Mouse (Mus musculus) stomach, embryonic 15.5 days (tissue): Measurements from ENCODE around the gene Tgfb1. TPM values are rescaled to one million over a fixed set of nuclear protein-coding genes. Genes with fewer than 3 reads are reported as not detected.

Experiments used
- ATAC-seq: fragments of 200-750 bp; cut with Nextera tagmentation; 2 replicates; pipeline ENCODE4 v1.8.0; 2017; ENCODE audit warnings: low read depth, moderate number of reproducible peaks, moderate TSS enrichment; ENCODE audit not compliant: insufficient read depth, low FRiP score
- H3K27ac ChIP-seq: fragments of 300-500 bp; sonication (generic); 2 replicates; pipeline ENCODE4 v1.5.1; 2015; ENCODE audit warnings: mild to moderate bottlenecking, inconsistent platforms
- H3K27me3 ChIP-seq: fragments of 300-500 bp; sonication (generic); replicated peaks from 2 replicates; pipeline ENCODE4 v1.6.1; 2015; ENCODE audit warnings: inconsistent platforms
- H3K36me3 ChIP-seq: fragments of 300-500 bp; sonication (generic); 2 replicates; pipeline ENCODE4 v1.6.1; 2015; ENCODE audit warnings: inconsistent platforms
- H3K4me1 ChIP-seq: fragments of 300-500 bp; sonication (generic); 2 replicates; pipeline ENCODE4 v1.6.1; 2015; ENCODE audit warnings: inconsistent platforms
- H3K4me2 ChIP-seq: fragments of 300-500 bp; sonication (generic); 2 replicates; pipeline ENCODE4 v1.6.1; 2015; ENCODE audit warnings: mild to moderate bottlenecking, inconsistent platforms
- H3K4me3 ChIP-seq: fragments of 300-500 bp; sonication (generic); replicated peaks from 2 replicates; pipeline ENCODE4 v1.5.1; 2015; ENCODE audit warnings: inconsistent platforms
- H3K9ac ChIP-seq: fragments of 300-500 bp; sonication (generic); 2 replicates; pipeline ENCODE4 v1.6.1; 2015; ENCODE audit warnings: inconsistent platforms
- H3K9me3 ChIP-seq: fragments of 300-500 bp; sonication (generic); 2 replicates; pipeline ENCODE4 v1.6.1; 2016; ENCODE audit warnings: inconsistent platforms
- WGBS: fragments of 180-500 bp; shearing (Covaris S2); methylation state at CpG from one replicate; pipeline ENCODE4 v1.1.7; 2015; 5-methylcytosine and 5-hydroxymethylcytosine counted together
- polyA plus RNA-seq: library from polyadenylated mRNA; unstranded; fragments of >200 nt; fragmentation: Nextera tagmentation; extraction: Ambion mirVana; gene quantifications from 2 replicates; pipeline ENCODE4 v1.2.1, GENCODE M21; 2015

Gene Tgfb1
- polyA plus RNA-seq, 1 experiment from 2014 or later: 4.1 TPM

GRCm38 (mm10) chr7:25689603-25690021, 2.8 kb downstream of the Tgfb1 start:
- H3K27ac ChIP-seq: peak overlapping the region; percentile 84; the same call in 1 of the 2 replicates
- H3K36me3 ChIP-seq: no peaks in the 10 kb centered on the region
- H3K27me3 ChIP-seq: peaks cover 6% of the 10 kb centered on the region; the same call in 1 of the 2 replicates
- H3K9me3 ChIP-seq: no peaks in the 10 kb centered on the region
- ATAC-seq: no peak
- H3K4me1 ChIP-seq: peaks cover 34% of the 10 kb centered on the region
- H3K9ac ChIP-seq: 0 out of 2 replicates have a peak overlapping the region, but pooled peaks have one; percentile 71
- peak overlapping the region; percentile 73 for H3K4me3 ChIP-seq
- H3K4me2 ChIP-seq: peak overlapping the region; percentile 97
- WGBS: 11% methylated on average over 12 of the region's 12 CpGs

GRCm38 (mm10) chr7:25690051-25690450, 3.2 kb downstream of the Tgfb1 start:
- Histone ChIP-seq H3K4me2 (peak overlapping the region; percentile 97), H3K4me1 (peaks cover 34% of the 10 kb centered on the region), H3K4me3 (peak overlapping the region; percentile 73), H3K9me3 (no peaks in the 10 kb centered on the region), H3K27ac (0 out of 2 replicates have a peak overlapping the region, but pooled peaks have one; percentile 84), H3K9ac (no peak overlapping the region), H3K36me3 (no peaks in the 10 kb centered on the region), H3K27me3 (peaks cover 6% of the 10 kb centered on the region; the same call in 1 of the 2 replicates)
- ATAC-seq: no peak
- WGBS: 42% methylated on average over 5 of the region's 5 CpGs

GRCm38 (mm10) chr7:25694104-25694503, 7.3 kb downstream of the Tgfb1 start:
- H3K36me3 ChIP-seq: no peaks in the 10 kb centered on the region
- no peak overlapping the region for H3K9ac ChIP-seq
- no peaks in the 10 kb centered on the region for H3K9me3 ChIP-seq
- H3K27me3 ChIP-seq: no peaks in the 10 kb centered on the region
- WGBS: 69% methylated on average over 8 of the region's 8 CpGs
- H3K4me1 ChIP-seq: peaks cover 12% of the 10 kb centered on the region; the same call in 1 of the 2 replicates
- ATAC-seq: no peak
- H3K27ac ChIP-seq: no peak overlapping the region
- no peak overlapping the region for H3K4me3 ChIP-seq
- H3K4me2 ChIP-seq: no peak overlapping the region

GRCm38 (mm10) chr7:25699851-25700250, 13.0 kb downstream of the Tgfb1 start:
- H3K27ac ChIP-seq: no peak overlapping the region
- H3K36me3 ChIP-seq: no peaks in the 10 kb centered on the region
- no peaks in the 10 kb centered on the region for H3K27me3 ChIP-seq
- no peak overlapping the region for H3K4me2 ChIP-seq
- 55% methylated on average over 13 of the region's 13 CpGs for WGBS
- ATAC-seq: no peak
- H3K9me3 ChIP-seq: no peaks in the 10 kb centered on the region
- H3K4me1 ChIP-seq: peaks cover 7% of the 10 kb centered on the region
- H3K4me3 ChIP-seq: no peak overlapping the region
- H3K9ac ChIP-seq: no peak overlapping the region

GRCm38 (mm10) chr7:25700732-25701131, 13.9 kb downstream of the Tgfb1 start:
- Histone ChIP-seq H3K4me2 (no peak overlapping the region), H3K27me3 (no peaks in the 10 kb centered on the region), H3K36me3 (no peaks in the 10 kb centered on the region), H3K9me3 (no peaks in the 10 kb centered on the region), H3K4me1 (peaks cover 16% of the 10 kb centered on the region), H3K27ac (no peak overlapping the region), H3K9ac (no peak overlapping the region), H3K4me3 (no peak overlapping the region)
- no peak for ATAC-seq
- 68% methylated on average over 12 of the region's 12 CpGs for WGBS

- Histone ChIP-seq H3K9ac (no peak overlapping the region), H3K4me3 (no peak overlapping the region), H3K9me3 (no peaks in the 10 kb centered on the region), H3K27ac (no peak overlapping the region), H3K36me3 (no peaks in the 10 kb centered on the region), H3K4me2 (no peak overlapping the region), H3K27me3 (no peaks in the 10 kb centered on the region), H3K4me1 (peaks cover 32% of the 10 kb centered on the region)
- 97% methylated on average over 2 of the region's 2 CpGs for WGBS
- no peak for ATAC-seq
Observed at GRCm38 (mm10) chr7:25702350-25702749, 15.5 kb downstream of the Tgfb1 start.

GRCm38 (mm10) chr7:25703793-25704494, 17.1 kb downstream of the Tgfb1 start:
- ATAC-seq: no peak; the same call in 1 of the 2 replicates
- H3K4me1 ChIP-seq: peaks cover 40% of the 10 kb centered on the region
- no peaks in the 10 kb centered on the region for H3K36me3 ChIP-seq
- no peak overlapping the region for H3K4me2 ChIP-seq
- WGBS: 37% methylated on average over 10 of the region's 10 CpGs
- H3K9ac ChIP-seq: no peak overlapping the region
- H3K4me3 ChIP-seq: no peak overlapping the region
- H3K9me3 ChIP-seq: no peaks in the 10 kb centered on the region
- no peak overlapping the region for H3K27ac ChIP-seq
- H3K27me3 ChIP-seq: no peaks in the 10 kb centered on the region

GRCm38 (mm10) chr7:25704716-25705364, 18.0 kb downstream of the Tgfb1 start:
- WGBS: 17% methylated on average over 32 of the region's 37 CpGs
- peaks cover 42% of the 10 kb centered on the region for H3K4me1 ChIP-seq
- peak overlapping the region; percentile 47 for H3K4me2 ChIP-seq
- H3K36me3 ChIP-seq: no peaks in the 10 kb centered on the region
- H3K27ac ChIP-seq: peak overlapping the region; percentile 48; the same call in 1 of the 2 replicates
- H3K9ac ChIP-seq: no peak overlapping the region
- H3K9me3 ChIP-seq: no peaks in the 10 kb centered on the region
- ATAC-seq: no peak
- no peaks in the 10 kb centered on the region for H3K27me3 ChIP-seq
- peak overlapping the region; percentile 16; the same call in 1 of the 2 replicates for H3K4me3 ChIP-seq

GRCm38 (mm10) chr7:25705801-25706251, 19.0 kb downstream of the Tgfb1 start:
- 0 out of 2 replicates have a peak overlapping the region, but pooled peaks have one; percentile 9 for H3K4me2 ChIP-seq
- no peaks in the 10 kb centered on the region for H3K36me3 ChIP-seq
- peak overlapping the region; percentile 48 for H3K27ac ChIP-seq
- peaks cover 52% of the 10 kb centered on the region for H3K4me1 ChIP-seq
- H3K27me3 ChIP-seq: no peaks in the 10 kb centered on the region
- H3K4me3 ChIP-seq: no peak overlapping the region
- ATAC-seq: peak; percentile 19; the same call in 1 of the 2 replicates
- no peak overlapping the region for H3K9ac ChIP-seq
- no peaks in the 10 kb centered on the region for H3K9me3 ChIP-seq
- 39% methylated on average over 6 of the region's 6 CpGs for WGBS

GRCm38 (mm10) chr7:25706578-25707170, 19.9 kb downstream of the Tgfb1 start:
- H3K27ac ChIP-seq: peak overlapping the region; percentile 48
- peaks cover 58% of the 10 kb centered on the region for H3K4me1 ChIP-seq
- no peak overlapping the region for H3K9ac ChIP-seq
- no peaks in the 10 kb centered on the region for H3K27me3 ChIP-seq
- 40% methylated on average over 7 of the region's 7 CpGs for WGBS
- no peaks in the 10 kb centered on the region for H3K36me3 ChIP-seq
- H3K4me3 ChIP-seq: no peak overlapping the region
- H3K4me2 ChIP-seq: no peak overlapping the region
- no peak for ATAC-seq
- H3K9me3 ChIP-seq: no peaks in the 10 kb centered on the region

GRCm38 (mm10) chr7:25707581-25708292, 20.9 kb downstream of the Tgfb1 start:
- peak overlapping the region; percentile 48 for H3K27ac ChIP-seq
- WGBS: 34% methylated on average over 15 of the region's 15 CpGs
- peaks cover 65% of the 10 kb centered on the region for H3K4me1 ChIP-seq
- no peaks in the 10 kb centered on the region for H3K36me3 ChIP-seq
- no peak overlapping the region for H3K4me3 ChIP-seq
- H3K9ac ChIP-seq: no peak overlapping the region
- no peaks in the 10 kb centered on the region for H3K9me3 ChIP-seq
- no peak for ATAC-seq
- no peaks in the 10 kb centered on the region for H3K27me3 ChIP-seq
- no peak overlapping the region for H3K4me2 ChIP-seq
